Mouse (Mus musculus) intestine, embryonic 16.5 days (tissue): ENCODE measurements around the gene Itpk1. TPM values are rescaled to one million over a fixed set of nuclear protein-coding genes. Genes with fewer than 3 reads are reported as not detected.

ENCODE experiments used
- ATAC-seq: fragments of 200-750 bp; cut with Nextera tagmentation; 2 replicates; pipeline ENCODE4 v1.8.0; 2017; ENCODE audit warnings: moderate TSS enrichment, moderate library complexity
- H3K27ac ChIP-seq: fragments of 300-500 bp; sonication (generic); 2 replicates; pipeline ENCODE4 v1.5.1; 2014; ENCODE audit warnings: mild to moderate bottlenecking, low read length
- H3K27me3 ChIP-seq: fragments of 300-500 bp; sonication (generic); replicated peaks from 2 replicates; pipeline ENCODE4 v1.6.1; 2014; ENCODE audit warnings: low read length, control low read depth, mixed read lengths; ENCODE audit not compliant: control insufficient read depth, insufficient read depth
- H3K36me3 ChIP-seq: fragments of 300-500 bp; sonication (generic); 2 replicates; pipeline ENCODE4 v1.6.1; 2014; ENCODE audit warnings: low read length, control low read depth; ENCODE audit not compliant: control insufficient read depth, insufficient read depth
- H3K4me1 ChIP-seq: fragments of 300-500 bp; sonication (generic); 2 replicates; pipeline ENCODE4 v1.6.1; 2014; ENCODE audit warnings: low read length, control low read depth, mixed read lengths; ENCODE audit not compliant: control insufficient read depth, insufficient read depth
- H3K4me2 ChIP-seq: fragments of 300-500 bp; sonication (generic); 2 replicates; pipeline ENCODE4 v1.6.1; 2014; ENCODE audit warnings: low read depth, low read length, control low read depth
- H3K4me3 ChIP-seq: fragments of 300-500 bp; sonication (generic); 2 replicates; pipeline ENCODE4 v1.5.1; 2014; ENCODE audit warnings: mild to moderate bottlenecking, low read length
- H3K9ac ChIP-seq: fragments of 300-500 bp; sonication (generic); 2 replicates; pipeline ENCODE4 v1.6.1; 2014; ENCODE audit warnings: low read depth, low read length
- H3K9me3 ChIP-seq: fragments of 300-500 bp; sonication (generic); 2 replicates; pipeline ENCODE4 v1.6.1; 2016; ENCODE audit warnings: low read length, control low read depth; ENCODE audit not compliant: control insufficient read depth
- WGBS: fragments of 180-500 bp; shearing (Covaris S2); extraction: QIAGEN DNeasy Blood & Tissue Kit; methylation state at CpG from one replicate; pipeline ENCODE4 v1.1.7; 2014; 5-methylcytosine and 5-hydroxymethylcytosine counted together
- polyA plus RNA-seq: library from polyadenylated mRNA; unstranded; fragments of >200 nt; fragmentation: Nextera tagmentation; extraction: Ambion mirVana; gene quantifications from 2 replicates; pipeline ENCODE4 v1.2.1, GENCODE M21; 2015

Itpk1 gene
- polyA plus RNA-seq, 1 experiment from 2014 or later: 51.4 TPM

DNA sequence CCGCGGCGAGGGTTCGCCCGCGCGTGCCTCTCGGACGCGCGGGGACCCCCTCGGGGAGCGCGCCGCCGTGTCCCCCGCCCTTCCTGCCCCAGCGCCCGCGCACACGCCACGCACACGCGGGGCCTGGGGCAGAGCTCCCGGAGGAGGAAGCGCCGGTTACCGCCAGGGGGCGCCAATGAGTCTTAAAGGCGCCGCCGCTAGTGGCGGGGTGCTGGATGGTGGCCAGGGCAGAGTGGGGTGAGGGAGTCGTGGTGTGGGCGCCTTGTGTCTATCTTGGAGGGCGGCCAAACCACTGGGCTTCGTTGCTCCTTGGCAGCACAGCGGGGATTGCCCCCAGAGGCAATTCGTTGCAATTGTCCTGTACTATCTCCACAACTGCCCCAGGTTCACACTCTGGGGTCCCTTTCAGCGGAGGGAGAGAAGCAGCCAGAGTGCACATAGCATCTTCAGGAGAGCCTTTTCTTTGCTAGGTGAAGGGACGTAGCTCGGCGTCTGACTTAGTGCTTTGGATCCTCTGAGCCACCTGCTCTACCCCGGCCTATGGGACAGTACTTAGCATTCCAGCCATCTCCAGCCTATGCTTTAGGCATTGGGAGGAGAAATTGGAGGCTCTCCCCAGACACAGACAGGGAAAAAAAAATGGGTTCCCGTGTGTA lies 614 bp upstream of the Itpk1 start:
- Histone ChIP-seq H3K36me3 (no peaks in the 10 kb centered on the region), H3K4me3 (peak overlapping the region; percentile 84), H3K4me2 (peak overlapping the region; percentile 91), H3K27ac (peak overlapping the region; percentile 92), H3K9ac (peak overlapping the region; percentile 87), H3K9me3 (no peaks in the 10 kb centered on the region), H3K27me3 (no peaks in the 10 kb centered on the region), H3K4me1 (peaks cover 52% of the 10 kb centered on the region)
- peak; percentile 74 for ATAC-seq
- 2% methylated on average over 45 of the region's 45 CpGs for WGBS

- 0 out of 2 replicates have a peak, but pooled peaks have one; percentile 0 for ATAC-seq
- peak overlapping the region; percentile 84 for H3K4me3 ChIP-seq
Measured at GRCm38 (mm10) chr12:102703921-102704408, 765 bp downstream of the Itpk1 start.

DNA sequence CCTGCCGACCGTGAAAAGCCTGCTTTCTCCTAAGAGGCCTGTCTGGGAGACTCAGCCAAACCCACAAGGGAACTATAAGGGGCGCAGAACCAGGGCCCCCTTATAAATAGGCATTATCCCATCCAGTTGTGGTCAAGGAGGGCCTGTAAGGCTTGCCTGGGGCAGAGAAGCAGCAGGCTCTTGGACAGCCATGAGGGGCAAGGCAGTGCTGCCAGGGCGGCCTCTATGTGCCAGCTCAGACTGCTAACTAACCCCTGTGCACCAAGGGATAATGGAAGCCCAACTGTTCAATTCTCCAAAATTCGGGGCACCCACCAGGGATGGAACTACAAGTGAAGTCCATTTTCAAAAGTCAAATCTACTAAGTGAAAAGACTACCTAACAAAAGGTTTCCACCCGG lies 1.3 kb downstream of the Itpk1 start:
- Histone ChIP-seq H3K4me2 (peak overlapping the region; percentile 91), H3K9ac (peak overlapping the region; percentile 87), H3K27me3 (no peaks in the 10 kb centered on the region), H3K9me3 (no peaks in the 10 kb centered on the region), H3K36me3 (no peaks in the 10 kb centered on the region), H3K4me3 (peak overlapping the region; percentile 84), H3K4me1 (peaks cover 69% of the 10 kb centered on the region), H3K27ac (peak overlapping the region; percentile 84)
- ATAC-seq: no peak
- WGBS: 48% methylated on average over 6 of the region's 6 CpGs

More at GRCm38 (mm10) chr12:102703921-102704408, 765 bp downstream of the Itpk1 start:
- Histone ChIP-seq H3K4me1 (peaks cover 65% of the 10 kb centered on the region), H3K36me3 (no peaks in the 10 kb centered on the region), H3K9me3 (no peaks in the 10 kb centered on the region), H3K27me3 (no peaks in the 10 kb centered on the region), H3K9ac (peak overlapping the region; percentile 87), H3K4me2 (peak overlapping the region; percentile 91), H3K27ac (peak overlapping the region; percentile 84)
- whole genome bisulfite sequencing: 8% methylated on average over 17 of the region's 17 CpGs

DNA sequence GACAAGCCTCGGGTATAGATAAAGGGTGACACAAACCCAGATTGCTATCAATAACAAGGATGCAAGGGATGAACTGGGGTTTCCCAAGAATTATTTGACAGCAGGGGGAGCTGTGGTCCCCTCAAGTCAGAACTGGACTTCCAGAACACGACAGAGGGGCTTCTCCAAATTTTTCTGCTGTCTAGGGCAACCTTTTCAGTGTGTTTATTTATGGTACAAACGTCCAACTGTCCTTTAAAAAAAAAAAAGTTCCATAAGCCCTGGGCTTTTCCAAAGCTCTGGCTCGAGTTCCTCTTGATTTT lies 1.7 kb downstream of the Itpk1 start:
- peak overlapping the region; percentile 91 for H3K4me2 ChIP-seq
- H3K36me3 ChIP-seq: no peaks in the 10 kb centered on the region
- H3K4me1 ChIP-seq: peaks cover 69% of the 10 kb centered on the region
- no peak for ATAC-seq
- no peaks in the 10 kb centered on the region for H3K27me3 ChIP-seq
- H3K9ac ChIP-seq: peak overlapping the region; percentile 87
- 11% methylated on average over 4 of the region's 4 CpGs for WGBS
- peak overlapping the region; percentile 84 for H3K27ac ChIP-seq
- H3K9me3 ChIP-seq: no peaks in the 10 kb centered on the region
- H3K4me3 ChIP-seq: peak overlapping the region; percentile 84

GRCm38 (mm10) chr12:102702356-102703110 lies 2.2 kb downstream of the Itpk1 start:
- 12% methylated on average over 15 of the region's 15 CpGs for WGBS
- peak overlapping the region; percentile 87 for H3K9ac ChIP-seq
- H3K4me1 ChIP-seq: peaks cover 74% of the 10 kb centered on the region
- no peaks in the 10 kb centered on the region for H3K36me3 ChIP-seq
- H3K27ac ChIP-seq: peak overlapping the region; percentile 84
- peak overlapping the region; percentile 91 for H3K4me2 ChIP-seq
- no peaks in the 10 kb centered on the region for H3K27me3 ChIP-seq
- peak overlapping the region; percentile 84 for H3K4me3 ChIP-seq
- no peak for ATAC-seq
- no peaks in the 10 kb centered on the region for H3K9me3 ChIP-seq

DNA sequence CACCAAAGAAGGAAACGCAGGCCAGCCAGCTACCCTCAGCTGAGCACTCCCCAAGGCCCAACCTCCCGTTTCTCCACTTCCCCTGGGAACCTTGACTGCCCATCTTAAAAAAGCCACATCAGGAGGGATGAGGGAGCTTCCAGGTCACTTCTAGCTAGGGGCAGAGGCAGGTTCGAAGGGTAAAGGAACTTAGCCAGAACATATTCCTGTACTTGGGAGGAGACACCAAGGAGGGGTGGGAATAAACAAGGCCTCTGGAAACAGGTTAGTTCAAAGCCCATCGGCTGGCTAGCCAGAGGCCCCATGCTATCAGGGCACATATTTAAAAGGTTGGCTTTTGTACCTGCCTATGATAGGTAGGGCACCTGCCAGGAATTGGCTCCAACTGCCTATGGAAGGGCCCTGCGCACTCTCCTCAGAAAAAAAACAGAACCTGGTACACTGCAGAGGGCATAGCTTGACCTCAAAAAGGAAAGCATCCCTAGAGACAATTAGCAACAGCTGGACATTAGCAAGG lies 3.0 kb downstream of the Itpk1 start:
- H3K4me1 ChIP-seq: peaks cover 77% of the 10 kb centered on the region
- H3K27ac ChIP-seq: no peak overlapping the region
- peak overlapping the region; percentile 91 for H3K4me2 ChIP-seq
- no peaks in the 10 kb centered on the region for H3K9me3 ChIP-seq
- H3K36me3 ChIP-seq: no peaks in the 10 kb centered on the region
- H3K27me3 ChIP-seq: no peaks in the 10 kb centered on the region
- no peak for ATAC-seq
- H3K4me3 ChIP-seq: peak overlapping the region; percentile 84; the same call in 1 of the 2 replicates
- 79% methylated on average over 5 of the region's 5 CpGs for WGBS
- H3K9ac ChIP-seq: no peak overlapping the region

DNA sequence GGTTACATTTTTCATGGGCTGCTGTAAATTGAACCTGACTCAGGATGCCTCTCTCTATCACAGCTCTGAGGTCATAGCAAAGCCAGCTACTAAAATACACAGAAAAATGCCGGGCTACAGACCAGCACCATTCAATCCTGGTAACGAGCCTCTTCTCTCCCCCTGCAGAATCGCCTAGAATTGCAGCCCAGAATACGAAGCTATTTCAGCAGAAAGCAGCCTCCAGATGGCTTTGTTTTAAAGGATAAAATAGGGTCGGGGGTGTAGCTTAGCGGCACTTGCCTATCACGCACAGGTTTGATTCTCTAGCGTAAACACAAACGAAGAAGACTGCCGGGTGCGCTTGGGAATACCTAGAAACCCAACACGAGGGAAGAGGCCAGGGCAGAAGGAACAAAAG lies 4.3 kb downstream of the Itpk1 start:
- Histone ChIP-seq H3K27ac (peak overlapping the region; percentile 19; the same call in 1 of the 2 replicates), H3K9ac (no peak overlapping the region), H3K4me2 (no peak overlapping the region)

DNA sequence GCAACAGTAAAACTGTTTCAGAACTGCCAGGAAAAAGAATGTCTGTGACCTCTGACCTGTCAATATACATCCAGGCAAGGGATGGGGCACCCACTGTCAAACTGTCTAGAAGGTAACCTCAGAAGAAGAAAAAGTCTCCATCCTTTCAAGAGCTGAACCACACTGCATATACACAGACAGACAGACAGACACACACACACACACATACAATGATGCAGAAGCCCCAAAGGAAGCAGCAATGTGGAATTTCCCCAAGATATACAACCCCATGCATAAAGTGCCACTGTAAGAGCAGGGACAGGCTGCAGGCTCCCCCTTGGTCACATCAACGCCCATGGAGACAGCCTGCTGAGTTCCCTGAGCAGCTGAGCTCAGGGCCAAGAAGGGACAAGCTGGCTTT lies 5.6 kb downstream of the Itpk1 start:
- Histone ChIP-seq H3K4me2 (no peak overlapping the region), H3K9ac (no peak overlapping the region), H3K4me1 (peaks cover 82% of the 10 kb centered on the region), H3K27me3 (no peaks in the 10 kb centered on the region), H3K36me3 (no peaks in the 10 kb centered on the region), H3K27ac (peak overlapping the region; percentile 37; the same call in 1 of the 2 replicates), H3K9me3 (no peaks in the 10 kb centered on the region), H3K4me3 (no peak overlapping the region)
- no peak for ATAC-seq
- WGBS: 54% methylated on average over 1 of the region's 1 CpGs

More for the DNA sequence above, 4.3 kb downstream of the Itpk1 start:
- no peak for ATAC-seq
- H3K9me3 ChIP-seq: no peaks in the 10 kb centered on the region
- no peaks in the 10 kb centered on the region for H3K36me3 ChIP-seq
- no peak overlapping the region for H3K4me3 ChIP-seq
- peaks cover 78% of the 10 kb centered on the region for H3K4me1 ChIP-seq
- 59% methylated on average over 12 of the region's 12 CpGs for WGBS
- no peaks in the 10 kb centered on the region for H3K27me3 ChIP-seq

- peak; percentile 79 for ATAC-seq
- Histone ChIP-seq H3K27me3 (no peaks in the 10 kb centered on the region), H3K4me2 (peak overlapping the region; percentile 18), H3K27ac (peak overlapping the region; percentile 75), H3K4me3 (no peak overlapping the region), H3K9me3 (no peaks in the 10 kb centered on the region), H3K4me1 (peaks cover 74% of the 10 kb centered on the region), H3K36me3 (no peaks in the 10 kb centered on the region), H3K9ac (peak overlapping the region; percentile 44)
- 25% methylated on average over 1 of the region's 1 CpGs for WGBS
Measured at GRCm38 (mm10) chr12:102698089-102698684, 6.5 kb downstream of the Itpk1 start.
